Mouse (Mus musculus): Measurements from ENCODE around the gene Hs2st1. TPM values are rescaled to one million over a fixed set of nuclear protein-coding genes. Genes with fewer than 3 reads are reported as not detected.

The Hs2st1 gene
- polyA plus RNA-seq, 2 experiments: 1.7 to 2.5 TPM

DNA sequence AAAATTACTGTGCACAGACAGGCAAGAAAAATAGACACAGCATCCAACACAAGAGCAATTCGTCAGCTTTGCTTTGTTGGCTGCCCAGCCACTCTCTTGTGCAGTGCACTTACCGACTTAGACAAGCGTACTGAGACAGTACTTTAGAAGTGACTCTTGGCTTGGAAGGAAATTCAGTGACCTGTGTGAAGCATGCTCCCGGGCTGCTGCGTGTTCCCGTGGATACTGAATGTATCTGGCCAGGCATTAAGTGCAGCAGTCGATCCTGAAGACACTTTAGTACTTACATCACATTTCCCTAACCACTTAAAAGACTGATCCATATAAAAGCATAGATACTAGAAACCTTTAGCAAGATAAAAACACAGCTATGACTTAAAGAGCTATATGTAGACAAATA, 68.1 kb downstream of the Hs2st1 start:
- no peaks in the 10 kb centered on the region for H3K36me3 ChIP-seq (replicated peaks; ENCODE audit: control insufficient read depth, insufficient read depth, low read depth)
- H3K9ac ChIP-seq (replicated peaks): no peak overlapping the region
- ATAC-seq (ENCODE audit: insufficient read depth) (no peak), DNase-seq (ENCODE audit: low read depth in 3 of 3, low spot score in 3 of 3) (no peak)
- H3K9me3 ChIP-seq (ENCODE audit: control insufficient read depth, low read length): no peaks in the 10 kb centered on the region
- H3K4me3 ChIP-seq (ENCODE audit: insufficient read depth in 1 of 2, low read depth in 2 of 2, low read length in 2 of 2): no peak overlapping the region
- TF ChIP-seq CTCF (IDR thresholded peaks at IDR 0.05; ENCODE audit: low read depth) (no peak), EP300 (IDR thresholded peaks at IDR 0.05; ENCODE audit: low read depth) (no peak)
- no peaks in the 10 kb centered on the region for H3K27me3 ChIP-seq (ENCODE audit: control insufficient read depth, insufficient read depth, low read length)
- peaks cover 3 to 7% of the 10 kb centered on the region in 2 experiments; a peak in 2 of 4 replicates for H3K4me1 ChIP-seq (replicated peaks; ENCODE audit: control insufficient read depth in 2 of 2, insufficient read depth in 2 of 2, low read length in 1 of 2)
- 77% methylated on average over 7 of the region's 7 CpGs for WGBS (ENCODE audit: insufficient replicate concordance)
- H3K4me2 ChIP-seq (ENCODE audit: low read depth): no peak overlapping the region
- H3K27ac ChIP-seq: no peak overlapping the region

- Histone ChIP-seq H3K27ac (no peak overlapping the region), H3K9me3 (ENCODE audit: control insufficient read depth, low read length) (no peaks in the 10 kb centered on the region), H3K4me1 (replicated peaks; ENCODE audit: control insufficient read depth in 2 of 2, insufficient read depth in 2 of 2, low read length in 1 of 2) (no peaks in the 10 kb centered on the region), H3K36me3 (replicated peaks; ENCODE audit: control insufficient read depth, insufficient read depth, low read depth) (no peaks in the 10 kb centered on the region), H3K9ac (replicated peaks) (no peak overlapping the region), H3K4me3 (ENCODE audit: insufficient read depth in 1 of 2, low read depth in 2 of 2, low read length in 2 of 2) (no peak overlapping the region), H3K4me2 (ENCODE audit: low read depth) (no peak overlapping the region), H3K27me3 (ENCODE audit: control insufficient read depth, insufficient read depth, low read length) (no peaks in the 10 kb centered on the region)
- 73% methylated on average over 5 of the region's 5 CpGs for WGBS (ENCODE audit: insufficient replicate concordance)
- DNase-seq (ENCODE audit: low read depth in 3 of 3, low spot score in 3 of 3) (no peak), ATAC-seq (ENCODE audit: insufficient read depth) (no peak)
- TF ChIP-seq EP300 (IDR thresholded peaks at IDR 0.05; ENCODE audit: low read depth) (no peak), CTCF (IDR thresholded peaks at IDR 0.05; ENCODE audit: low read depth) (no peak)
These were observed 73.2 kb downstream of the Hs2st1 start for GRCm38 (mm10) chr3:144496762-144497161.

DNA sequence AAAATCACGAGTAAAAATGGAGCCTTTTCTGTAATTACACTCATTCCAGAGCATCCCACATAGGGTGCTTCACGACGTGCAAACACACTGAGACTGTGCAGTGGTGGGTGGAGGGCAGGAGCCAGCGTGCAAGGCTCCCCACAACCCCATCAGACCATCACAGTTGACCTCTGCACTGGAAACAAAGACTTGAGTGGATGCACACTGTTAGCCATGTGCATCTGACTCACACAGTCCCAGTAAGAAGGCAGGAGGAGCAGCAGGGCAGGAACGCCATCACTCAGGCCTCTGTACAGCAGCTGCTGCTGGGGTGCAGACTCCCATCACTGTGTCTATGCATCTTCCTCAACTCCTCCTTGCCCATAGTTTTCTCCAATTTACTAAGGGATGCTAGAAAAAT, 75.1 kb downstream of the Hs2st1 start:
- no peaks in the 10 kb centered on the region for H3K36me3 ChIP-seq (replicated peaks; ENCODE audit: control insufficient read depth, insufficient read depth, low read depth)
- 68% methylated on average over 5 of the region's 5 CpGs for WGBS (ENCODE audit: insufficient replicate concordance)
- no peaks in the 10 kb centered on the region for H3K27me3 ChIP-seq (ENCODE audit: control insufficient read depth, insufficient read depth, low read length)
- H3K4me3 ChIP-seq (ENCODE audit: insufficient read depth in 1 of 2, low read depth in 2 of 2, low read length in 2 of 2): no peak overlapping the region
- DNase-seq (ENCODE audit: low read depth in 3 of 3, low spot score in 3 of 3) (no peak), ATAC-seq (ENCODE audit: insufficient read depth) (no peak)
- H3K9ac ChIP-seq (replicated peaks): no peak overlapping the region
- H3K4me2 ChIP-seq (ENCODE audit: low read depth): no peak overlapping the region
- H3K9me3 ChIP-seq (ENCODE audit: control insufficient read depth, low read length): no peaks in the 10 kb centered on the region
- H3K4me1 ChIP-seq (replicated peaks; ENCODE audit: control insufficient read depth in 2 of 2, insufficient read depth in 2 of 2, low read length in 1 of 2): no peaks in the 10 kb centered on the region
- TF ChIP-seq EP300 (IDR thresholded peaks at IDR 0.05; ENCODE audit: low read depth): no peak
- TF ChIP-seq CTCF (IDR thresholded peaks at IDR 0.05; ENCODE audit: low read depth): no peak
- H3K27ac ChIP-seq: no peak overlapping the region

DNA sequence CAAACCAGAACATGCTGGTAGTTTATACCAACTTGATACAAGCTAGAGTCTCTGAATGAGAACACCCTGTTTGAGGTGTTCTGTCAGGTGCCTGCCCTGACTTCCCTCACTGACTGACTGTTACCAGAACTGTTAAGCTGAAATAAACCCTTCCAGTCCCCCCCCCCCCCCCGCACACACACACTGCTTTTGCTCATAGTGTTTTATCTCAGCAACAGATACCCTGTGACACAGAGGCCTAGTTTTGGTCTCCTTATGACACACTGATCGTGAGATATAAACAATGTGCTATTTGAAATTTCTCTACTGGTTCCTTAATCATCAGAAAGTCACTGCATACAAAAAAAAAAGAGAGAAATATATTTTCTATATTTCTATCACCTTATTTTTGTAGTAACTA, 81.2 kb downstream of the Hs2st1 start:
- Histone ChIP-seq H3K9ac (replicated peaks) (no peak overlapping the region), H3K27ac (no peak overlapping the region), H3K4me2 (ENCODE audit: low read depth) (no peak overlapping the region), H3K36me3 (replicated peaks; ENCODE audit: control insufficient read depth, insufficient read depth, low read depth) (no peaks in the 10 kb centered on the region), H3K27me3 (ENCODE audit: control insufficient read depth, insufficient read depth, low read length) (no peaks in the 10 kb centered on the region), H3K4me3 (ENCODE audit: insufficient read depth in 1 of 2, low read depth in 2 of 2, low read length in 2 of 2) (no peak overlapping the region), H3K4me1 (replicated peaks; ENCODE audit: control insufficient read depth in 2 of 2, insufficient read depth in 2 of 2, low read length in 1 of 2) (peaks cover 0 to 2% of the 10 kb centered on the region in 2 experiments; a peak in 1 of 4 replicates), H3K9me3 (ENCODE audit: control insufficient read depth, low read length) (no peaks in the 10 kb centered on the region)
- DNase-seq (ENCODE audit: low read depth in 3 of 3, low spot score in 3 of 3) (no peak), ATAC-seq (ENCODE audit: insufficient read depth) (no peak)
- TF ChIP-seq CTCF (IDR thresholded peaks at IDR 0.05; ENCODE audit: low read depth): no peak
- no peak for TF ChIP-seq EP300 (IDR thresholded peaks at IDR 0.05; ENCODE audit: low read depth)
- 27% methylated on average over 2 of the region's 2 CpGs for WGBS (ENCODE audit: insufficient replicate concordance)

DNA sequence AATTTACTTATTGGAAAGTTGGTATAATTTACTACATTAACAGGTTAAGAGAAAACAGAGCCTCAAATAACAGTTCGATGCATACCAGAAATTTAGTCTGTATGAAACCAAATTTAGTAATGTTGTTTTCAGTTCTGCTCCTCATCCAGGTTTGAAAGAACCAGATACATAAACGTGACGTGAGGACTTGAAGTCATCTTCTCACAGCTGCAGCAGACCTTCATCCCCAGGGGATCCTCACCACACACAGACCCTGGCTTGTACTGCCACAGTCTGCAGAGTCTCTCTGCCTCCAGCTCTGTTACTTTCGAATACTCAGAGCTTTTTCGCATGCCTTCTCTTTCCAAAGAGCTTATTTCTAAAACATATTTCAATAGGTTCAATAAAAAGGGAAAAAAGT, 89.4 kb downstream of the Hs2st1 start:
- Histone ChIP-seq H3K27me3 (ENCODE audit: control insufficient read depth, insufficient read depth, low read length) (no peaks in the 10 kb centered on the region), H3K4me3 (ENCODE audit: insufficient read depth in 1 of 2, low read depth in 2 of 2, low read length in 2 of 2) (no peak overlapping the region), H3K27ac (no peak overlapping the region), H3K9me3 (ENCODE audit: control insufficient read depth, low read length) (no peaks in the 10 kb centered on the region), H3K4me2 (ENCODE audit: low read depth) (no peak overlapping the region), H3K36me3 (replicated peaks; ENCODE audit: control insufficient read depth, insufficient read depth, low read depth) (no peaks in the 10 kb centered on the region), H3K9ac (replicated peaks) (no peak overlapping the region), H3K4me1 (replicated peaks; ENCODE audit: control insufficient read depth in 2 of 2, insufficient read depth in 2 of 2, low read length in 1 of 2) (no peaks in the 10 kb centered on the region)
- 78% methylated on average over 5 of the region's 5 CpGs for WGBS (ENCODE audit: insufficient replicate concordance)
- no peak for DNase-seq (ENCODE audit: low read depth in 3 of 3, low spot score in 3 of 3)
- TF ChIP-seq EP300 (IDR thresholded peaks at IDR 0.05; ENCODE audit: low read depth): no peak
- TF ChIP-seq CTCF (IDR thresholded peaks at IDR 0.05; ENCODE audit: low read depth): no peak
- ATAC-seq (ENCODE audit: insufficient read depth): no peak
